Mouse (Mus musculus): ENCODE measurements around the gene Pop5. TPM values are rescaled to one million over a fixed set of nuclear protein-coding genes. Genes with fewer than 3 reads are reported as not detected.

Gene Pop5
- polyA plus RNA-seq, 2 experiments from 2014 or later: 84.0 to 114 TPM

GRCm38 (mm10) chr5:115266340-115266739, 30.7 kb downstream of the Pop5 start:
- ATAC-seq: no peak

GRCm38 (mm10) chr5:115266787-115267468, 31.3 kb downstream of the Pop5 start:
- no peak for ATAC-seq

GRCm38 (mm10) chr5:115267469-115268045, 31.9 kb downstream of the Pop5 start:
- no peak for ATAC-seq

GRCm38 (mm10) chr5:115268266-115268665, 32.6 kb downstream of the Pop5 start:
- ATAC-seq: no peak

- ATAC-seq: no peak
These were observed 34.3 kb downstream of the Pop5 start for GRCm38 (mm10) chr5:115269969-115270368.

GRCm38 (mm10) chr5:115271931-115272811, 36.5 kb downstream of the Pop5 start:
- ATAC-seq: peak; percentile 30

GRCm38 (mm10) chr5:115272812-115273548, 37.3 kb downstream of the Pop5 start, which contains the start of gene Rnf10:
Gene Rnf10, minus strand, starts transcription at chr5:115272898.
- peak; percentile 87 for ATAC-seq

GRCm38 (mm10) chr5:115273549-115274135, 38.0 kb downstream of the Pop5 start:
- ATAC-seq: no peak

GRCm38 (mm10) chr5:115274353-115274752, 38.7 kb downstream of the Pop5 start:
- no peak for ATAC-seq

- ATAC-seq: no peak
These were observed 39.1 kb downstream of the Pop5 start for GRCm38 (mm10) chr5:115274771-115275170.

- ATAC-seq: no peak
These were observed 40.4 kb downstream of the Pop5 start for GRCm38 (mm10) chr5:115275998-115276397.

- ATAC-seq: no peak
These were observed 42.4 kb downstream of the Pop5 start for GRCm38 (mm10) chr5:115278053-115278452.

GRCm38 (mm10) chr5:115278785-115279184, 43.1 kb downstream of the Pop5 start:
- ATAC-seq: no peak

GRCm38 (mm10) chr5:115279226-115280049, 43.8 kb downstream of the Pop5 start, which contains the start of gene Coq5:
Gene Coq5, plus strand, starts transcription at chr5:115279666.
- ATAC-seq: peak; percentile 90

- ATAC-seq: peak; percentile 15
These were observed 44.5 kb downstream of the Pop5 start for GRCm38 (mm10) chr5:115280050-115280687.

GRCm38 (mm10) chr5:115284735-115285134, 49.1 kb downstream of the Pop5 start:
- ATAC-seq: no peak

- ATAC-seq: no peak
These were observed 58.5 kb downstream of the Pop5 start for GRCm38 (mm10) chr5:115294173-115294572.

Measured in CD4-positive, CD25-positive, alpha-beta regulatory T cell, adult 4 months (primary cell).